Mouse (Mus musculus): Measurements from ENCODE around the gene Chst5. TPM values are rescaled to one million over a fixed set of nuclear protein-coding genes. Genes with fewer than 3 reads are reported as not detected.

Chst5 gene
- polyA plus RNA-seq (2012; rRNA removed), result 7.1 and 7.6 TPM in 2 replicates

- no peak for DNase-seq
- WGBS, result 7% methylated on average over 46 of the region's 47 CpGs
- no peak for TF ChIP-seq CTCF (IDR thresholded peaks at IDR 0.05; ENCODE audit: insufficient read depth, low read length)
- TF ChIP-seq POLR2A (IDR thresholded peaks at IDR 0.05; ENCODE audit: borderline replicate concordance, extremely low read depth, low read depth, low read length), result no peak
- Histone ChIP-seq H3K4me3 (replicated peaks; ENCODE audit: extremely low read depth, low read depth, low read length) (no peak within 1 kb of the TSS), H3K4me1 (ENCODE audit: control insufficient read depth, insufficient read depth, low read length) (no peaks in the 10 kb centered on the region; the same call in 1 of the 2 replicates)
Measured at GRCm38 (mm10) chr8:111909621-111910450, at the start of gene Chst5. Gene Chst5 (minus strand): TSS chr8:111910447.

DNA sequence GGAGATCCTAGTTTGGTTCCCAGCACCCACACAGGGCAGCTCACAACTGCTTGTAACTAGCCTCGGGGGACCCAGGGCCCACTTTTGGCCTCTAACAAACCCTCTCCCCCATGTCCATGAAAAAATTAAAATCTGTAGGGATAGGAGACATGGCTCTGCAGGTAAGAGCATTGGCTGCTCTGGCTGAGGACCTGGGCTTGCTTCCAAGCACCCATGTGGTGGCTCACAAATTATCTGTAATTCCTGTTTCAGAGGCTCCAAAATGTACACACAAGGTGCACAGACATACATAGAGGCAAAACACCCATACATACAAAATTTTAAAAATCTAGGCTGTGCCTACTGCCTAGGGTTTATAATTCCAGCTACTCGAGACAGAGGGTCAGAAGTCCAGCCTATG lies 47.0 kb upstream of the Chst5 start:
- WGBS, result 94% methylated on average over 2 of the region's 2 CpGs
- no peak for TF ChIP-seq CTCF (IDR thresholded peaks at IDR 0.05; ENCODE audit: insufficient read depth, low read length)
- no peak for TF ChIP-seq POLR2A (IDR thresholded peaks at IDR 0.05; ENCODE audit: borderline replicate concordance, extremely low read depth, low read depth, low read length)
- DNase-seq, result no peak
- Histone ChIP-seq H3K4me3 (replicated peaks; ENCODE audit: extremely low read depth, low read depth, low read length) (no peak overlapping the region), H3K4me1 (ENCODE audit: control insufficient read depth, insufficient read depth, low read length) (no peaks in the 10 kb centered on the region)

- TF ChIP-seq POLR2A (IDR thresholded peaks at IDR 0.05; ENCODE audit: borderline replicate concordance, extremely low read depth, low read depth, low read length) (no peak), CTCF (IDR thresholded peaks at IDR 0.05; ENCODE audit: insufficient read depth, low read length) (no peak)
- H3K4me3 ChIP-seq (replicated peaks; ENCODE audit: extremely low read depth, low read depth, low read length), result no peak overlapping the region
- no peaks in the 10 kb centered on the region for H3K4me1 ChIP-seq (ENCODE audit: control insufficient read depth, insufficient read depth, low read length)
- WGBS, result 75% methylated on average over 5 of the region's 5 CpGs
- DNase-seq, result no peak
Measured at GRCm38 (mm10) chr8:111955879-111956278, 45.6 kb upstream of the Chst5 start.

DNA sequence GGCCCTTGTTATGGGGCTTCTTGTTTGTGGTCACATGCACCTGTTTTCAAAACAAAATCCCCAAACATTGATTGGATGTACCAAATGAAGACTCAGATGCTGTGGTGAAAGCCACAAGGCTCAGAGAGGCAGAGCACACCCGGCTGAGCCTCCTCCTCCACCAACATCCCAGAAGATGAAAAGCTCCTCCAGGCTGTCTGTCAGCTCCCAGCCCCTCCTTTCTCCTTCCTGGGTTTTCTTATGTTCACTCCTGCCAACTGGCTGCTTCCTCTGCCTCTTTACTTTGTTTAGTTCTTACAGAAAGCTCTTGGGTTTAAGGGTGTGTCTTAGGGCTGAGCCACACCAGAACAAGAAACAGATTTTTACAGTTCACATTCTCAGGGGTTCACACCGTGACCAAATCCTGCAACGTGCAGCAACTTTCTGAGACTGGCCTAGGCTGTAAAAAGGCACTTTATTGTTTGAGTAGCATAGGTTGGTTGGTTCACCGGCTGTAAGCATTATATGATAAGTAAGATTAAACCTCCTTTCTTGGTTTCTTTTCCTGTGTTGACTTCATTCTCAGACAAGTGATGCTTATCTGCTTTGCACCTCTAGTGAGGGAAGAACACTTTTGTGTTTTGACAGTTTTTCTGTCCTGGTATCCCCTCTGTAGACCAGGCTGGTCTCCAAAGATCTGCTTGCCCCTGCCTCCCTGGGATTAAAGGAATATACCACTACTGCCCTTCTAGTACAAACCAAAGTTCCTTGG lies 44.8 kb upstream of the Chst5 start:
- WGBS, result 75% methylated on average over 4 of the region's 4 CpGs
- TF ChIP-seq POLR2A (IDR thresholded peaks at IDR 0.05; ENCODE audit: borderline replicate concordance, extremely low read depth, low read depth, low read length) (no peak), CTCF (IDR thresholded peaks at IDR 0.05; ENCODE audit: insufficient read depth, low read length) (no peak)
- Histone ChIP-seq H3K4me3 (replicated peaks; ENCODE audit: extremely low read depth, low read depth, low read length) (no peak overlapping the region), H3K4me1 (ENCODE audit: control insufficient read depth, insufficient read depth, low read length) (no peaks in the 10 kb centered on the region)
- DNase-seq, result no peak

DNA sequence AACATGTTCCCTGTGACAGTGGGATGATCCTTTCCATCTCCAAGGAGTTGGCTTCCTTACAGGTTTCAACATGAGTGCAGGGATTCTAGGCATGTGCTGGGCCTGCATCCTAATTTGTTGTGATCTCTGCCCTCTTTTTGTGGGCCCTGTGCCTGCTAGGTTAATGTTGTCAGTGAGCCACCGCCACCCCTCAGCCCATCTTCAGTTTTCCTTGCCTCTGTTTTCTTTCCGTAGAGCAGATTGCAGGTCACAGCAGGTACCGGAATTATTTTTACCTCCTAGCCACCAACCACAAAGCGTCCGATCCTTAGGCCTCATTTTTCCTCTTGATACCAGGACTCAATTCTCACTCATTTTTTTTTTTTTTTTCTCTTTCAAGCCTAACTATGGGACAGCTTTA lies 41.7 kb upstream of the Chst5 start:
- 93% methylated on average over 5 of the region's 5 CpGs for WGBS
- TF ChIP-seq POLR2A (IDR thresholded peaks at IDR 0.05; ENCODE audit: borderline replicate concordance, extremely low read depth, low read depth, low read length) (no peak), CTCF (IDR thresholded peaks at IDR 0.05; ENCODE audit: insufficient read depth, low read length) (no peak)
- H3K4me3 ChIP-seq (replicated peaks; ENCODE audit: extremely low read depth, low read depth, low read length), result no peak overlapping the region
- DNase-seq, result no peak
- no peaks in the 10 kb centered on the region; the same call in 1 of the 2 replicates for H3K4me1 ChIP-seq (ENCODE audit: control insufficient read depth, insufficient read depth, low read length)

DNA sequence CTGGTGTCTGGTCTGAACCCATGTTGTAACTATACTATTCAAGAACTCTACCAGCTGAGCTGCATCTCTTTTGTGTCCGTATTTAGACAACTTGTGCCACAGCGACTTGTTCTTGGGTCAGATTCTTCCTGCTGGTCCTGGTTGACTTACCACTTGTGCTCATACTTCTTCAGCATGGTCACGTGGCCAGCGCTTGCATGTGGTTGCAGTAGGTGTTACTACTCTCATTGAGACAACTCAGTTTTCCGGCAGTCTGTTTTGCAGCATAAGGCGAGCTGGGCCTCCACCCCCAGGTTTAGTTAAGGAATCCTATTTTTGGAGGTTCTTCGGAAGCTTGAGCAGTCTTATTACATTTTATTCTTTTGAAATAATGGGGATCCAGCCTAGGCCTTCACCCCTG lies 41.1 kb upstream of the Chst5 start:
- 93% methylated on average over 7 of the region's 7 CpGs for WGBS
- DNase-seq, result no peak
- Histone ChIP-seq H3K4me1 (ENCODE audit: control insufficient read depth, insufficient read depth, low read length) (no peaks in the 10 kb centered on the region; the same call in 1 of the 2 replicates), H3K4me3 (replicated peaks; ENCODE audit: extremely low read depth, low read depth, low read length) (no peak overlapping the region)
- no peak for TF ChIP-seq POLR2A (IDR thresholded peaks at IDR 0.05; ENCODE audit: borderline replicate concordance, extremely low read depth, low read depth, low read length)
- TF ChIP-seq CTCF (IDR thresholded peaks at IDR 0.05; ENCODE audit: insufficient read depth, low read length), result no peak

DNA sequence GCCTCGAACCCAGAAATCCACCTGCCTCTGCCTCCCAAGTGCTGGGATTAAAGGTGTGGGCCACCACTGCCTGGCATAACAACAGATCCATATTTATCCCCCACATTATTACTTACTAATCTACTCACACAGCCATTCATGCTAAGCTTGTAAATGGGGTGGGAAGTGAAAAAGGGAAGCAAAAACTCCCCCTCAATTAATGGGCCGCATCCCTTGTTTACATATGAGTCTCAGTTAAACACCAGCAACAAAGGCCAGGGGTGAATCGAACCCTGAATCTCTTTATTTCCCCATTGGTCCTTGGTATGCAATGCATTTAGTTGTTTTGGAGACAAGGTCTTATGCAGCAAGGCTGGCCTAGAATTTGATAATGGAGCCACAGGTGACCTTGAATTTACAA lies 40.6 kb upstream of the Chst5 start:
- TF ChIP-seq CTCF (IDR thresholded peaks at IDR 0.05; ENCODE audit: insufficient read depth, low read length) (no peak), POLR2A (IDR thresholded peaks at IDR 0.05; ENCODE audit: borderline replicate concordance, extremely low read depth, low read depth, low read length) (no peak)
- WGBS, result 73% methylated on average over 3 of the region's 3 CpGs
- Histone ChIP-seq H3K4me1 (ENCODE audit: control insufficient read depth, insufficient read depth, low read length) (no peaks in the 10 kb centered on the region; the same call in 1 of the 2 replicates), H3K4me3 (replicated peaks; ENCODE audit: extremely low read depth, low read depth, low read length) (no peak overlapping the region)
- no peak for DNase-seq

DNA sequence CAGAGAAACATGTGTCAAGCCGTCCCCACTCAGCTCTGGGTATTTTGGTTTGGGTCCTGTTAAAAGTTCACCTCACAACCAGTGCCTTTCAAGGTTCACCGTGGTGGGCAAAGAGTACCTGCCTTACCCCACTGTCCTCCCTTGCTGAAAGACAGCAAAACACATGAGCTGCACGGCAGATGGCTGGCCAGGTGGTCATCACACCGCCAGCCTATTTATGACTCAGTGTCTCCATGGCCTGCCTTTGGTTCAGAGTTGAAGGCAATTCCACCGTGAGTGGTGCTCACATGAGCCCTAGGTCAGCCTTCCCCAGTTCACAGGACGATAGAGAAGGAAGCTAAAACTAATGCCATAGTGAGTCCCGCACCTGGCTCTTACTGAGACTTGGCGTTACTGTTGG lies 37.7 kb upstream of the Chst5 start:
- Histone ChIP-seq H3K4me3 (replicated peaks; ENCODE audit: extremely low read depth, low read depth, low read length) (no peak overlapping the region), H3K4me1 (ENCODE audit: control insufficient read depth, insufficient read depth, low read length) (no peaks in the 10 kb centered on the region; the same call in 1 of the 2 replicates)
- DNase-seq, result no peak
- 92% methylated on average over 8 of the region's 8 CpGs for WGBS
- TF ChIP-seq POLR2A (IDR thresholded peaks at IDR 0.05; ENCODE audit: borderline replicate concordance, extremely low read depth, low read depth, low read length) (no peak), CTCF (IDR thresholded peaks at IDR 0.05; ENCODE audit: insufficient read depth, low read length) (no peak)

GRCm38 (mm10) chr8:111947144-111947543 lies 36.9 kb upstream of the Chst5 start:
- TF ChIP-seq POLR2A (IDR thresholded peaks at IDR 0.05; ENCODE audit: borderline replicate concordance, extremely low read depth, low read depth, low read length), result no peak
- no peak for TF ChIP-seq CTCF (IDR thresholded peaks at IDR 0.05; ENCODE audit: insufficient read depth, low read length)
- WGBS, result 47% methylated on average over 2 of the region's 2 CpGs
- Histone ChIP-seq H3K4me1 (ENCODE audit: control insufficient read depth, insufficient read depth, low read length) (no peaks in the 10 kb centered on the region; the same call in 1 of the 2 replicates), H3K4me3 (replicated peaks; ENCODE audit: extremely low read depth, low read depth, low read length) (no peak overlapping the region)
- DNase-seq, result no peak
